Mouse (Mus musculus) v-Abl transformed pro-B cells (cell line): Measurements from ENCODE around the gene Fchsd2.

Source experiments
- in situ Hi-C, 2 experiments: fragments of 400-800 bp; cut with MboI; formaldehyde crosslinking; loops; one replicate each; pipeline ENCODE4 v1.15.1; 2025; ENCODE audit not compliant: unreplicated experiment in 2 of 2

Gene Fchsd2

DNA sequence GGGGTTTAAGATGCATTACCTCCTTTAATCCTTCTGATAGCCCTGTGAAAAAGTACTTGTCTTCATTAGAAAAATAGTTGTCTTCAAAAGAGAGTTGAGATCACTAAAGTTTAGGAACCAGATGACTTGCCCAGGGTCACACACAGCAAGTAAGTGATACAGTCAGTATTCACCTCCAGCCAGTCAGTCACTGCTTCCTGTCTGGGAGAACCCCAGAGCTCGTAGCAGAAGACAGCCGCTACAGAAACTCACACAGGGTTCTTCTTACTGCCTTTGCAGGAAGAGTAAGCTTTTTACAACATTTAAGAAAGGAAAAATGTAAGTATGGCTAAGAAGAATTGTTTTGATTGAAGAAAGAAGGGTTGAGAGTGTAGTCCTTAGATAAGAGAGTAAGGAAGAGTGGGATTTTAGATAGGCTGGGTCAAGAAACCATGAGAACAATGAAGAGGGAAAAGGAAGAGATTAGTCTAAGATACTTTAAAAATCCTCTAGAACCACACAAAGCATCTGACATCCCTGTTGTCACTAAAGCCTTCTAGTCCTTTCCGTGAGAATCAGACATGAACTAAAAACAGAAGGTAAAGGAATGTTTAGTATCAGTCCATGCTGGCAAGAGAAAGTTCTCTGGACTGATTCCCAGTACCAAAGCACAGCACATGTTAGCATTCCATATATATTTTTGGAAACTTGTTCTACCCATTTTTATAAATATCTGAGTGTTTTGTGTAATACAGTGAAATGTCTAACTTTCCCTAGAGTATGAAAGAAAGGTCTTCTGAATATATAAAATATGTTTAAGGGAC lies 175.0 kb downstream of the Fchsd2 start:
- in situ Hi-C loops: no loop called here

GRCm38 (mm10) chr7:101271602-101272001 lies 178.9 kb downstream of the Fchsd2 start:
- in situ Hi-C loops: no loop called here

DNA sequence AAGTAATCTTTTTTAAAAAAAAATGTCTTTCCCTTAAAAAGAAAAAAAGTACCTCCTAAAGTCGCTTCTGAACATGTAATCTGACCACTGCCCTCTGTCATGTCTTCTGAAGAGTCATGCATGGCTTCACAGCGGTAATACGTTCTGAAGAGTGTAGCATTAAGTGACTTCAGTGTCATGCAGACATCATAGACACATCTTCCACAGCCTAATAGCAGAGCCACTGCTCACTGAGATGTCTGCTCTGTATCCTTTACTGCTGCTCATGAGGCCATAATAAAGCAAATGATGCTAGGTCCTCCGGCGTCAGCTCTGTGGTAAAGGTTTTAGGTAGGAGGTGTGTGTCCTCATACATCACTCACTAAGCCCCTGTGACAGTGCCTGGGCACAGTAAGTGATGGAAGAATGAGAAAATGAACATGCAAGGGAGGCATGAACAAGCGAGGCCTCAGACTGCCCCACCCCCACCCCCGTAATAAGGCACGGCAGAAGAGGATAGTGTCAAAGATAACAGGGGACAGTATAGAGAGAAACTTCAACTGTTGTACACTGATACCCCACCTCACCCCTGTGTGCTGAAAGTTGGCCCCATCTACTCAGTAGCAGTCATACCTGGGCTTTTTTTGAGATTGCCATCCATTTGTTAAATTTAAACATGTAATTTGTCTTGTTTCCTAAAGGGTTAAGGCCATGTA lies 179.9 kb downstream of the Fchsd2 start:
- in situ Hi-C loops: no loop called here

DNA sequence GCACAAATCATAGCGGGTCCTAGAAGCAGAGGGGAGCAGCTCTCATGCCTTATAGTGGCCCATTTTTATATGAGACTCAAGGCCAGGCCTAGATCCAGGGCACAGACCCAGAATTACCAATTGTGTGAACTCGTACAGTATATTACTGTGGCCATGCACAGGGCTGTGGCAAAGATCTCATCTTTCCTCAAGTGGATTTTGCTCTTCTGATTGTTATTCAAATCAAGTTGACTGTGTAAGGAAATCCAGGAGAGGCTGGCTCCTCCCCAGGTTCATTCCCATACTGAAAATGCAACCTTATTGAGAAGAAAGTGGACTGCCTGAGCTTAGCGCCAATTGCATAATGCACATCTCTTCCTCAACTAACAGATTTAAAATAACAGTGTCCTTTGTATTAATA lies 190.1 kb downstream of the Fchsd2 start:
- in situ Hi-C loops: loop anchor here in 1 of 2 experiments (5.0 kb wide), 1 partner anchor 300 kb away; no protein-coding TSS in a partner anchor

DNA sequence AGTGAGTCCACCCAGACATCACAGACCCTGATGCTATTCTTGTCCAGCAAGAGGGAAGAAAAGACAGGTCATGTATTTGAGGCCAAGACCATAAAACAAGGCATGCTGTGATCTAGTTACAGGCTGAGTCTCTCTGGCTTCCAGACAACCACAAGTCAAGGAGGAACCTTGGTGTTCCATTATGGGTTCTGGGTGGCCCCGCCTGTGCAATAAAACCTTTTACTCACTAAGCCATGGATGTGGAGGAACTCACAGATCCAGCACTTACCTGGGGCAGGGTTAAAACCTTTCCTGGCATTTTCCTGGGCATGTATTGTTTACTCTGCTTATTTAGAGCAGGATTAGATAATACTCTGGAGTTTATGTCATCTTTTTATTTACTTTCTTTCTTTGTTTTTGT lies 191.8 kb downstream of the Fchsd2 start:
- in situ Hi-C loops: loop anchor here in 1 of 2 experiments (5.0 kb wide), 1 partner anchor 302 kb away; no protein-coding TSS in a partner anchor

DNA sequence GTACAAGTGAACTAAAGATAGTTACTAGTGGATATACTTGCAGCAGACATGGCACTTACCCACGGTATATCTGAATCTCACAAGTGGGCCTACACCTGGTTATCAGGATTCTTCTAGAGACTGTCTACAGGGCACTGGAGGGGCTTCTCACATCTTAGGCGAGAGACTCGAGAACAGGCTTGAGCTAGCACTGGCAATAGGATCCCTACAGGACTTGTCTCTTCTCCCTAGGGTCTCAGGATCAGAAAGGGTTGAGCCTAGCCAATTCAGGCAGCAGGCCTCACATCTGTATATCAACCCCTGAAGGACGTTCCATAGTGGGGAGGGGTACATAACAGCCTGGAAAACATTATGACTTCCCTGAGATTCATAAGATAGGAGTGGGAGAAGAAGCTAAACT lies 194.2 kb downstream of the Fchsd2 start:
- in situ Hi-C loops: loop anchor here in 1 of 2 experiments (5.0 kb wide), 2 partner anchors 240 to 300 kb away; no protein-coding TSS in a partner anchor

GRCm38 (mm10) chr7:101287820-101288219 lies 195.2 kb downstream of the Fchsd2 start:
- in situ Hi-C loops: loop anchor here in 1 of 2 experiments (5.0 kb wide), 2 partner anchors 241 to 301 kb away; no protein-coding TSS in a partner anchor

DNA sequence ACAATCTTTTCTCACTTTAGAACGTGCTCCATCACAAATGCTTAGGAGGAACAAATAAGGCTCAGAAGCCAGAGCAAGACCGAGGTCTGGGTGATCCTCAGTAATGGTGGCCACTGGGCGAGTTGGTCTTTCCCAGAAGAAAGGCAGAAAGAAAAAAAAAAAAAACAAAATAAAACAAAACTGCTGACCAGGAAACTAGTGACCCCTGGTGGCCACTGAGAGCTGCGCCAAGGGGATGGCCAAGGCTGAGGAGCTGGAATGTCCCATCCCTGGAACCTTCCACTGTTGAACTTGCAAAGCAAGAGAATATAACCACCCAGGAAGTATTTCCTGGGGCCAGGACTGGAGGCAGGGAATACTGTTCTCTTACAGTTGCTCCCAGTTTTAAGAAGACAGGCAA lies 195.8 kb downstream of the Fchsd2 start:
- in situ Hi-C loops: loop anchor here in 1 of 2 experiments (5.0 kb wide), 2 partner anchors 241 to 301 kb away; no protein-coding TSS in a partner anchor

DNA sequence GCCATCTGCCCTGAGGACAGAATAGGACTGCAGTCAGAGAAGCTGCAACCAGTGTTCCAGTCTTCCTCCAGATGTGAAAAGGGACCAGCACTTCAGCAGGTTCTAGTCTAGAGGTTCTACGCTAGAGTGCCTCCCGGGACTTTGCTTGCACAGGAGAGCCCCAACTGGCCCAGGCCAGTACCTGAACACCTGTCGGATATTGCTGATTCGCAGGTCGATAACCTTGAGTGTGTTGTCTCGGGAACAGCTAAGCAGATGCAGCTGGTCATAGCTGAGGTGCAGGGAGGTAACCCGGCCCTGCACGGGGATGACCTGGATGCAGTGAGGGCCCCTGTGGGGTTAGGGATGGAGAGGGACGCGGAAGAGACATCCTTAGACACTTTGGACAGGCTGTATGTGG lies 197.7 kb downstream of the Fchsd2 start:
- in situ Hi-C loops: no loop called here

GRCm38 (mm10) chr7:101291211-101291610 lies 198.5 kb downstream of the Fchsd2 start:
- in situ Hi-C loops: no loop called here

DNA sequence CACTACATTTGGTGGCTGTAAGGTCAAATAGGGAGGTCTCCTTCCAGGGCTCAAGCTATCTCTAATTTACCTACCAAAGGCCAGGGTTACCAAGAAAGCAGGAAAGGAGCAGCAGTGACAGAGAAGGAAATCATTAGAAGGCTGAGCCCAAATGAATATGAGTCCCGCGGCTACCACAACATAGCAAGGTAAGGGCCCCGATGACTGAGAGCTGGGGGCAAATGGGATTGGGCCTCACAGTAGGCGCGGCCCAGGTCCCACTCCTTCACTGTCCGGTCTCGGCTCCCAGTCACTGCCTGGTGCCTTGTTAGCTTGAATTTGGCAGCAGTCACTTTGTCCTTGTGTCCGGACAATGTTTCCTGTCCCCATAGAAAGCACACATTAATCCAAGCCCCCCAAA lies 199.0 kb downstream of the Fchsd2 start:
- in situ Hi-C loops: no loop called here

DNA sequence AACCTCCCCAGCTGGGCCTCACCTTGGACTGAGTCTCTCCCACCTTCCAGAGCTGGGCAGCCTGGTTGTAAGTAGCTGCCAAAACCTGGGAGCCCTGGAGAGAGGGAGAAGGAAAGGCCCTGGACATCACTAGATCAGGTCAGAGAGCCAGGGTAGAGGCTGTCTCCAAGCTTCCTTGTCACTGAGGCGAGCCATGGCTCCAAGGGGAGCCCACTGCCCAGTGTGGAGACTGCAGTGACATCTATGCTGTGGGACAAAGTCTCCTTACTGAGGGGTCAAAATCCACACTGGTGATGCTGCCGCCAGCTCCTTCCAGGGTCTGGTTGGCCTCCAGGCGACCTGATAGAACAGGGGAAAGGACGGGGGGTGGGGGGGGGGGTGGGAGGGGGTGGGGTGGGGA lies 199.4 kb downstream of the Fchsd2 start:
- in situ Hi-C loops: no loop called here

- in situ Hi-C loops: no loop called here
These were observed 200.0 kb downstream of the Fchsd2 start for GRCm38 (mm10) chr7:101292696-101293095.

GRCm38 (mm10) chr7:101293138-101293537 lies 200.5 kb downstream of the Fchsd2 start:
- in situ Hi-C loops: no loop called here

GRCm38 (mm10) chr7:101293611-101294010 lies 200.9 kb downstream of the Fchsd2 start:
- in situ Hi-C loops: no loop called here

GRCm38 (mm10) chr7:101295438-101295837 lies 202.8 kb downstream of the Fchsd2 start:
- in situ Hi-C loops: no loop called here

DNA sequence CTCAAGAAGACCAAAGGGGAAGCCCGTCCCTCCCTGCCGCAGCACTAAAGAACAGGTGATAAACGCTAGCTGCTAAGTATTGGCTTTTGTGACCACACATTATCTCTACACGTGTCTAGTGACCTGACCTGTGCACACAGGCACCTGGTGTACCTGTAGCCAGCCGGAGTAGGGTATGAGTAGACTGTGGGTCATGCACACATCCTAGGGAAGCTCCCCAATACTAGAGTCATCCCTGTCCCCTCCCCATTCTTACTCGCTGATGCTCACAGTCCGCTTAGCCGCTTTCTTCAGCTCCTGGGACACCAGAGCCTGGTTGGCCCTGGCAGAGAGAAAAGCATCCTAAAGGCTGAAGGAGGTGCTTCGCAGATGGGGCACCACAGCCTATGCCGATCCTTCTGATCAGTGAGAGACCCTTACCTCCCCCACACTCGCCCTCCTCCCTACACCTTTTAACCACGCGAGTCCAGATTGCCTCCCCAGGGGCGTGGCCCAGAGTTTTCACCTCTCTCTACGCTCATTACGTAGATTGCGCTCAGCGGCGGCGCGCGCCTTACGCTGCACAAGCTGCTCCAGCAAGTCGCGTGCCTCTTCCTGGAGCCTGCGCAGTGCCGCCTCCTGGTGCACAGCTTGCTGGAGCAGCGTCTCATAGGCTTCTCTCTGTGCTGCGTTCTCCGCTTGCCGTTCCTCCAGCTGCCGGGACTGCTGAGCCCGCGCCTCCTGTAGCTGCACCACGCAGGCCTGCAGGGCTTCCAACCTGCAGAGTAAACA lies 203.8 kb downstream of the Fchsd2 start:
- in situ Hi-C loops: no loop called here

- in situ Hi-C loops: no loop called here
These were observed 204.4 kb downstream of the Fchsd2 start for GRCm38 (mm10) chr7:101297023-101297405.

GRCm38 (mm10) chr7:101298375-101298774 lies 205.7 kb downstream of the Fchsd2 start:
- in situ Hi-C loops: no loop called here

- in situ Hi-C loops: loop anchor here in 1 of 2 experiments (10.0 kb wide), 2 partner anchors 233 to 323 kb away; no protein-coding TSS in a partner anchor
These were observed 208.8 kb downstream of the Fchsd2 start for GRCm38 (mm10) chr7:101301361-101301880.
